Mouse (Mus musculus): ENCODE data around the gene Adgrg3. TPM values are rescaled to one million over a fixed set of nuclear protein-coding genes. Genes with fewer than 3 reads are reported as not detected.

Adgrg3 gene
- polyA plus RNA-seq, 1 experiment from 2014 or later = 1.3 TPM

GRCm38 (mm10) chr8:95049636-95050035, 32.1 kb downstream of the Adgrg3 start:
- H3K4me1 ChIP-seq (ENCODE audit: control insufficient read depth, insufficient read depth, low read length) = no peaks in the 10 kb centered on the region
- WGBS = 90% methylated on average over 2 of the region's 2 CpGs
- no peaks in the 10 kb centered on the region for H3K9me3 ChIP-seq (ENCODE audit: control insufficient read depth, low read length)
- no peaks in the 10 kb centered on the region for H3K36me3 ChIP-seq (ENCODE audit: control insufficient read depth, insufficient read depth, low read length)
- no peaks in the 10 kb centered on the region for H3K27me3 ChIP-seq (ENCODE audit: control insufficient read depth, insufficient read depth, low read length)
- no peak for DNase-seq
- H3K4me2 ChIP-seq (ENCODE audit: low read length) = no peak overlapping the region
- ATAC-seq (ENCODE audit: low FRiP score, low TSS enrichment) = no peak
- no peak overlapping the region for H3K9ac ChIP-seq (replicated peaks; ENCODE audit: low read length)
- no peak overlapping the region for H3K27ac ChIP-seq (replicated peaks; ENCODE audit: low read depth, low read length)
- no peak overlapping the region for H3K4me3 ChIP-seq (replicated peaks; ENCODE audit: low read depth, low read length)

DNA sequence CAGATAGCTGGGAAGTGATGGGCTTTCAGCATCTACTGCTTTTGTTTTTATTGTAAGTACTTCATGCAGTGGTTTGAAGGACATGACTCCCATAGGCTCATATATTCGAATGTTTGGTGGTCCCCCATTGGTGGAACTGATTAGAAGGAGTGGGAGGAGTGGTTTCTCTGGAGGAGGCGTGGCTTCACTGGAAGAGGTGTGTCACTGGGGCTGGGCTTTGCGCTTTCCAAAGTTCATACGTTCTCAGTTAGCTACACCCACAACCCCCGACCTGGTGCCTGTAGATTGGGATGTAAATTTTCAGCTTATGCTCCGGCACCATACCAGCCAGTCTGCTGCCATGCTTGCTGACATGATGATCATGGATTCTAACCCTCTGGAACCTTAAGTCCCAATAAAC, 36.9 kb downstream of the Adgrg3 start:
- ATAC-seq (ENCODE audit: low FRiP score, low TSS enrichment) (0 out of 2 replicates have a peak, but pooled peaks have one; percentile 24), DNase-seq (no peak)
- no peak overlapping the region for H3K27ac ChIP-seq (replicated peaks; ENCODE audit: low read depth, low read length)
- no peaks in the 10 kb centered on the region for H3K27me3 ChIP-seq (ENCODE audit: control insufficient read depth, insufficient read depth, low read length)
- H3K9ac ChIP-seq (replicated peaks; ENCODE audit: low read length) = no peak overlapping the region
- no peaks in the 10 kb centered on the region for H3K9me3 ChIP-seq (ENCODE audit: control insufficient read depth, low read length)
- H3K36me3 ChIP-seq (ENCODE audit: control insufficient read depth, insufficient read depth, low read length) = no peaks in the 10 kb centered on the region
- no peaks in the 10 kb centered on the region for H3K4me1 ChIP-seq (ENCODE audit: control insufficient read depth, insufficient read depth, low read length)
- whole genome bisulfite sequencing = 65% methylated on average over 6 of the region's 6 CpGs
- H3K4me2 ChIP-seq (ENCODE audit: low read length) = no peak overlapping the region
- H3K4me3 ChIP-seq (replicated peaks; ENCODE audit: low read depth, low read length) = no peak overlapping the region

GRCm38 (mm10) chr8:95054927-95055510, 37.5 kb downstream of the Adgrg3 start, which contains the start of gene Drc7:
TSS of gene Drc7 (plus strand) at chr8:95055103.
- Histone ChIP-seq H3K27ac (replicated peaks; ENCODE audit: low read depth, low read length) (no peak within 1 kb of the TSS), H3K4me3 (replicated peaks; ENCODE audit: low read depth, low read length) (no peak within 1 kb of the TSS), H3K27me3 (ENCODE audit: control insufficient read depth, insufficient read depth, low read length) (no peaks in the 10 kb centered on the region), H3K4me1 (ENCODE audit: control insufficient read depth, insufficient read depth, low read length) (no peaks in the 10 kb centered on the region), H3K36me3 (ENCODE audit: control insufficient read depth, insufficient read depth, low read length) (no peaks in the 10 kb centered on the region), H3K9ac (replicated peaks; ENCODE audit: low read length) (no peak within 1 kb of the TSS), H3K9me3 (ENCODE audit: control insufficient read depth, low read length) (no peaks in the 10 kb centered on the region), H3K4me2 (ENCODE audit: low read length) (no peak within 1 kb of the TSS)
- ATAC-seq (ENCODE audit: low FRiP score, low TSS enrichment) = peak; percentile 57; the same call in 1 of the 2 replicates
- WGBS = 11% methylated on average over 2 of the region's 2 CpGs
- DNase-seq = peak; percentile 74

DNA sequence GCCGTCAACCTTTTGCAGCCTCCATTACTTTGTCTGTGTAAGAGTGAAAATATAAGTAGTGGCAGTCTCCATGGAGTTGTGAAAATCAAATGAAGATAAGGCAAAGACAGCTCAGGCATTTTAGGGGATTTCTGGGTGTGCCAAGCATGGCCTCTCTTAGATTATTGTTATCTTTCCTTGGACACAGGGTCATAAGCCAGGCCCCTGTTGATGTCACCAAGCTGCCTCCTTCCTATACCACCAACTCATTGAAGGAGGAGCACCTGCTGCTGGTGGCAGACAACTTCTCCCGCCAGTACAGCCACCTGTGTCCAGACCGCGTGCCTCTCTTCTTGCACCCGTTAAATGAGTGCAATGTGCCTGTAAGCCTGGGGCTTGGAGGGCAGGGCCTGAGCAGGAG, 38.9 kb downstream of the Adgrg3 start:
- Histone ChIP-seq H3K27me3 (ENCODE audit: control insufficient read depth, insufficient read depth, low read length) (no peaks in the 10 kb centered on the region), H3K36me3 (ENCODE audit: control insufficient read depth, insufficient read depth, low read length) (no peaks in the 10 kb centered on the region), H3K4me1 (ENCODE audit: control insufficient read depth, insufficient read depth, low read length) (no peaks in the 10 kb centered on the region), H3K9ac (replicated peaks; ENCODE audit: low read length) (no peak overlapping the region), H3K4me3 (replicated peaks; ENCODE audit: low read depth, low read length) (no peak overlapping the region), H3K9me3 (ENCODE audit: control insufficient read depth, low read length) (no peaks in the 10 kb centered on the region), H3K4me2 (ENCODE audit: low read length) (no peak overlapping the region), H3K27ac (replicated peaks; ENCODE audit: low read depth, low read length) (no peak overlapping the region)
- DNase-seq = no peak
- no peak for ATAC-seq (ENCODE audit: low FRiP score, low TSS enrichment)
- 89% methylated on average over 5 of the region's 5 CpGs for WGBS

GRCm38 (mm10) chr8:95058661-95059060, 41.2 kb downstream of the Adgrg3 start:
- Histone ChIP-seq H3K4me2 (ENCODE audit: low read length) (no peak overlapping the region), H3K9me3 (ENCODE audit: control insufficient read depth, low read length) (no peaks in the 10 kb centered on the region), H3K4me1 (ENCODE audit: control insufficient read depth, insufficient read depth, low read length) (no peaks in the 10 kb centered on the region), H3K36me3 (ENCODE audit: control insufficient read depth, insufficient read depth, low read length) (no peaks in the 10 kb centered on the region), H3K9ac (replicated peaks; ENCODE audit: low read length) (no peak overlapping the region), H3K27ac (replicated peaks; ENCODE audit: low read depth, low read length) (no peak overlapping the region), H3K4me3 (replicated peaks; ENCODE audit: low read depth, low read length) (no peak overlapping the region), H3K27me3 (ENCODE audit: control insufficient read depth, insufficient read depth, low read length) (no peaks in the 10 kb centered on the region)
- DNase-seq = no peak
- ATAC-seq (ENCODE audit: low FRiP score, low TSS enrichment) = no peak
- WGBS = 84% methylated on average over 6 of the region's 6 CpGs

GRCm38 (mm10) chr8:95059812-95060533, 42.5 kb downstream of the Adgrg3 start:
- Histone ChIP-seq H3K4me1 (ENCODE audit: control insufficient read depth, insufficient read depth, low read length) (no peaks in the 10 kb centered on the region), H3K9ac (replicated peaks; ENCODE audit: low read length) (no peak overlapping the region), H3K9me3 (ENCODE audit: control insufficient read depth, low read length) (no peaks in the 10 kb centered on the region), H3K36me3 (ENCODE audit: control insufficient read depth, insufficient read depth, low read length) (no peaks in the 10 kb centered on the region), H3K4me3 (replicated peaks; ENCODE audit: low read depth, low read length) (no peak overlapping the region), H3K4me2 (ENCODE audit: low read length) (no peak overlapping the region), H3K27ac (replicated peaks; ENCODE audit: low read depth, low read length) (no peak overlapping the region), H3K27me3 (ENCODE audit: control insufficient read depth, insufficient read depth, low read length) (no peaks in the 10 kb centered on the region)
- no peak for ATAC-seq (ENCODE audit: low FRiP score, low TSS enrichment)
- WGBS = 73% methylated on average over 6 of the region's 6 CpGs
- no peak for DNase-seq

DNA sequence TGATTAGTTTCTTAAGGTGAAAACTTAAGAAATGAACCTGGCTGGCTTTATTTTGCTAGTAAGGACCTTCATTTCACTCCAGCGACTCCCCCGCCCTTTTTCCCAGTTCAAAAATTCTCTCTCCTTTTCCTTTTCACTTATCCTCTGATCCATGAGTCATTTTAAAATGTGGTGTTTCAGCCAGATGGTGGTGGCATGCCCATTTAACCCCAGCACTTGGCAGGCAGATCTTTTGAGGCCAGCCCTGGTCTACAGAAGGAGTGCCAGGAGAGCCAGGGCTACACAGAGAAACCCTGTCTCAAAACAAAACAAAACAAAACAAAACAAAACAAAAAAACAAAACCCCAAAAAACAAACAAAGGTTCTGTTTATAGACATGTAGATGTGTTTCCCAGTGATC, 47.0 kb downstream of the Adgrg3 start:
- Histone ChIP-seq H3K27me3 (ENCODE audit: control insufficient read depth, insufficient read depth, low read length) (no peaks in the 10 kb centered on the region), H3K36me3 (ENCODE audit: control insufficient read depth, insufficient read depth, low read length) (no peaks in the 10 kb centered on the region), H3K4me1 (ENCODE audit: control insufficient read depth, insufficient read depth, low read length) (no peaks in the 10 kb centered on the region), H3K27ac (replicated peaks; ENCODE audit: low read depth, low read length) (no peak overlapping the region), H3K9me3 (ENCODE audit: control insufficient read depth, low read length) (no peaks in the 10 kb centered on the region), H3K9ac (replicated peaks; ENCODE audit: low read length) (no peak overlapping the region), H3K4me2 (ENCODE audit: low read length) (no peak overlapping the region), H3K4me3 (replicated peaks; ENCODE audit: low read depth, low read length) (no peak overlapping the region)
- WGBS = 93% methylated on average over 2 of the region's 2 CpGs
- no peak for DNase-seq
- ATAC-seq (ENCODE audit: low FRiP score, low TSS enrichment) = no peak

GRCm38 (mm10) chr8:95067582-95067981, 50.1 kb downstream of the Adgrg3 start:
- Histone ChIP-seq H3K4me2 (ENCODE audit: low read length) (no peak overlapping the region), H3K4me1 (ENCODE audit: control insufficient read depth, insufficient read depth, low read length) (no peaks in the 10 kb centered on the region), H3K27me3 (ENCODE audit: control insufficient read depth, insufficient read depth, low read length) (no peaks in the 10 kb centered on the region), H3K9ac (replicated peaks; ENCODE audit: low read length) (no peak overlapping the region), H3K27ac (replicated peaks; ENCODE audit: low read depth, low read length) (no peak overlapping the region), H3K4me3 (replicated peaks; ENCODE audit: low read depth, low read length) (no peak overlapping the region), H3K36me3 (ENCODE audit: control insufficient read depth, insufficient read depth, low read length) (no peaks in the 10 kb centered on the region), H3K9me3 (ENCODE audit: control insufficient read depth, low read length) (no peaks in the 10 kb centered on the region)
- ATAC-seq (ENCODE audit: low FRiP score, low TSS enrichment) (no peak), DNase-seq (peak; percentile 70)
- 62% methylated on average over 3 of the region's 3 CpGs for WGBS

- DNase-seq (no peak), ATAC-seq (ENCODE audit: low FRiP score, low TSS enrichment) (no peak)
- Histone ChIP-seq H3K4me1 (ENCODE audit: control insufficient read depth, insufficient read depth, low read length) (0 out of 2 replicates have a peak, but pooled peaks cover 3% of the 10 kb centered on the region), H3K9me3 (ENCODE audit: control insufficient read depth, low read length) (no peaks in the 10 kb centered on the region), H3K27ac (replicated peaks; ENCODE audit: low read depth, low read length) (no peak overlapping the region), H3K4me2 (ENCODE audit: low read length) (no peak overlapping the region), H3K4me3 (replicated peaks; ENCODE audit: low read depth, low read length) (no peak overlapping the region), H3K27me3 (ENCODE audit: control insufficient read depth, insufficient read depth, low read length) (no peaks in the 10 kb centered on the region), H3K36me3 (ENCODE audit: control insufficient read depth, insufficient read depth, low read length) (no peaks in the 10 kb centered on the region), H3K9ac (replicated peaks; ENCODE audit: low read length) (no peak overlapping the region)
- 75% methylated on average over 3 of the region's 3 CpGs for WGBS
Observed at GRCm38 (mm10) chr8:95075504-95075903, 58.0 kb downstream of the Adgrg3 start.
